Mouse (Mus musculus): ENCODE results near the gene Vmn2r-ps159.
"Not testable (repeated sequence)": the region's sequence is repeated elsewhere in the genome, so short reads cannot be mapped to it uniquely, and the experiment has no call there.

The Vmn2r-ps159 gene

DNA sequence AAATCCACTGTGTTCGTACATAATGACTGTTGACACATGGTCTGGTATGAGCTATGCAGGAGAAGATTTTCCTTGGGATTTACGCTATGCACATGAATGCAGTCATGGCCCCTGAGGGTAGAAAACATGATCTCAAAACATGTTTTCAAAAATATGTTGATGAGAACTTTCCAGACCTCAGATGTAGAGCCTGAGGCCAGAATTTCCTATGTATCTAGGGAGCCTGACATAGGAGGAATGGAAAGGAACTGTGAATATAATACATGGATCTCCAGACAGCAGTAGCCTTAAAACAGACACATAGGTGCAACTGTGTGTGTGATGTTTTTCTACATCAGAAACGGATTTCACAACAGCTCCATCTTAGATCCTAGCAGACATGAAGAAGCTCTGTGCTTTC is at the start of gene Vmn2r-ps159:
TSS of gene Vmn2r-ps159 (plus strand) at position 301 of the 400 bp plus-strand sequence.
- DNase-seq (ENCODE audit: low spot score) = not testable (repeated sequence)

DNA sequence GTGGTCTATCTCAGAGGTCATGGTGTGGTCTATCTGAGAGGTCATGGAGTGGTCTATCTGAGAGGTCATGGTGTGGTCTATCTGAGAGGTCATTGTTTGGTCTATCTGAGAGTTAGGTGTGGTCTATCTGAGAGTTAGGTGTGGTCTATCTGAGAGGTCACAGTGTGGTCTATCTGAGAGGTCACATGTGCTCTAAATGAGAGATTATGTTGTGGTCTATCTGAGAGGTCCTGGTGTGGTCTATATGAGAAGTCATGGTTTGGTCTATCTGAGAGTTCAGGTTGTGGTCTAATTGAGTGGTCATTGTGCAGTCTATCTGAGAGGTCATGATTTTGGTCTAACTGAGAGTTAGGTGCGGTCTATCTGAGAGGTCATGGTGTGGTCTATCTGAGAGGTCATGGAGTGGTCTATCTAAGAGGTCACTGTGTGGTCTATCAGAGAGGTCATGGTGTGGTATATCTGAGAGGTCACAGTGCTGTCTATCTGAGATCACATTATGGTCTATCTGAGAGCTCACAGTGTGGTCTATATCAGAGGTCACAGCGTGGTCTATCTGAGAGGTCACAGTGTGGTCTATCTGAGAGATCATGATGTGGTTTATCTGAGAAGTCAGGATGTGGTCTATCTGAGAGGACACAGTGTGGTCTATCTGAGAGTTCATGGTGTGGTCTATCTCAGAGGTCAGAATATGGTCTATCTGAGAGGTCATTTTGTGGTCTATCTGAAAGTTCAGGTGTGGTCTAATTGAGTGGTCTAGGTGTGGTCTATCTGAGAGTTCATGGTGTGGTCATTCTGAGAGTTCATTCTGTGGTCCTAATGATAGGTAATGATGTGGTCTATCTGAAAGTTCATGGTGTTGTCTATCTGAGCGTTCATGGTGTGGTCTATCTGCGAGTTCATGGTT is 10.9 kb downstream of the Vmn2r-ps159 start:
- not testable (repeated sequence) for DNase-seq (ENCODE audit: low spot score)

DNA sequence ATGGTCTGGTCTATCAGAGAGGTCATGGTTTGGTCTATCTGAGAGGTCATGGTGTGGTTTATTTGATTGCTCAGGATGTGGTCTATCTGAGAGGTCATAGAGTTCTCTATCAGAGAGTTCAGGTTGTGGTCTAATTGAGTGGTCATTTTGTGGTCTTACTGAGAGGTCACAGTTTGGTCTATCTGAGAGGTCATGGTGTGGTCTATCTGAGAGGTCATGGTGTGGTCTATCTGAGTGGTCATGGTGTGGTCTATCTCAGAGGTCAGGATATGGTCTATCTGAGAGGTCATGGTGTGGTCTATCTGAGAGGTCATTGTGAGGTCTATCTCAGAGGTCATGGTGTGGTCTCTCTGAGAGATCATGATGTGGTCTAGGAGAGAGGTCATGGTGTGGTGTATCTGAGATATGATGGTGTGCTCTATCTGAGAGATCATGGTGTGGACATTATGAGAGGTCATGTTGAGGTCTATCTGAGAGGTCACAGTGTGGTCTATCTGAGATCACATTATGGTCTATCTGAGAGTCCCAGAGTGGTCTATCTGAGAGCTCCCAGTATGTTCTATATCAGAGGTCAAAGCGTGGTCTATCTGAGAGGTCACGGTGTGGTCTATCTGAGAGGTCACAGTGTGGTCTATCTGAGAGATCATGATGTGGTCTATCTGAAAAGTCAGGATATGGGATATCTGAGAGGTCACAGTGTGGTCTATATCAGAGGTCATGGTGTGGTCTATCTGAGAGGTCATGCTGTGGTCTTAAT is 11.8 kb downstream of the Vmn2r-ps159 start:
- DNase-seq (ENCODE audit: low spot score) = no peak

DNA sequence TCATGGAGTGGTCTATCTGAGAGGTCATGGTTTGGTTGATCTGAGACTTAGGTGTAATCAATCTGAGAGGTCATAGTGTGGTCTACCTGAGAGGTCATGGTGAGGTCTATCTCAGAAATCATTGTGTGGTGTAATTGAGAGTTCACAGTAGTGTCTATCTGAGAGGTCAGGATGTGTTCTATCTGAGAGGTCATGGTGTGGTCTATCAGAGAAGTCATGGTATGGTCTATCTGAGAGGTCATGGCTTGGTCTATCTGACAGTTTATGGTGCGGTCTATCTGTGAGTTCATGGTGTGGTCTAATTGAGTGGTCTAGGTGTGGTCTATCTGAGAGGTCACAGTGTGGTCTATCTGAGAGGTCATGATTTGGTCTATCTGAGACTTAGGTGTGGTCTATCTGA is 12.4 kb downstream of the Vmn2r-ps159 start:
- no peak for DNase-seq (ENCODE audit: low spot score)

DNA sequence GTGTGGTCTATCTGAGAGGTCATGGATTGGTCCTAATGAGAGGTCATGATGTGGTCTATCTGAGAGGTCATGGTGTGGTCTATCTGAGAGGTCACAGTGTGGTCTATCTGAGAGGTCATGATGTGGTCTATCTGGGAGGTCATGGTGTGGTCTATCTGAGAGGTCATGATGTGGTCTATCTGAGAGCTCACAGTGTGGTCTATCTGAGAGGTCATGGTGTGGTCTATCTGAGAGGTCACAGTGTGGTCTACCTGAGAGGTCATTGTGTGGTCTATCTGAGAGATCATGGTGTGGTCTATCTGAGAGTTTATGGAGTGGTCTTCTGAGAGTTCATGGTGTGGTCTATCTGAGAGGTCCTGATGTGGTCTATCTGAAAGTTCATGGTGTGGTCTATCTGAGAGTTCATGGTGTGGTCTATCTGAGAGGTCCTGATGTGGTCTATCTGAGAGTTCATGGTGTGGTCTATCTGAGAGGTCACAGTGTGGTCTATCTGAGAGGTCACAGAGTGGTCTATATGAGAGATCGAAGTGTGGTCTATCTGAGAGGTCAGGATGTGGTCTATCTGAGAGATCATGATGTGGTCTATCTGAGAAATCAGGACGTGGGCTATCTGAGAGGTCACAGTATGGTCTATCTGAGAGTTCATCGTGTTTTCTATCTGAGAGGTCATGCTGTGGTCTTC is 26.0 kb downstream of the Vmn2r-ps159 start:
- DNase-seq (ENCODE audit: low spot score) = not testable (repeated sequence)
